Mouse (Mus musculus) bone marrow macrophage, adult 2 months (primary cell): ENCODE data around the gene Dnajb9.

ENCODE experiments used
- CTCF ChIP-seq: IDR thresholded peaks from 2 replicates; pipeline ENCODE4 v1.5.1; 2012; ENCODE audit warnings: low read depth, mild to moderate bottlenecking, low read length, moderate library complexity
- POLR2A ChIP-seq: IDR thresholded peaks from 2 replicates; pipeline ENCODE4 v1.6.1; 2012; ENCODE audit warnings: mild to moderate bottlenecking, low read depth, low read length, borderline replicate concordance

- TF ChIP-seq POLR2A (no peak), CTCF (no peak)
Observed at GRCm38 (mm10) chr12:44181081-44181982, 28.8 kb downstream of the Dnajb9 start.
